Mouse (Mus musculus): Measurements from ENCODE around the gene Faf1. TPM values are rescaled to one million over a fixed set of nuclear protein-coding genes. Genes with fewer than 3 reads are reported as not detected.

Gene Faf1
- polyA plus RNA-seq, 1 experiment from 2014 or later: 28.7 TPM

- ATAC-seq (replicated peaks; ENCODE audit: low FRiP score): no peak
- 87% methylated on average over 4 of the region's 4 CpGs for WGBS
- no peak overlapping the region for H3K4me2 ChIP-seq
Measured at GRCm38 (mm10) chr4:109782577-109783114, 106.3 kb downstream of the Faf1 start.

DNA sequence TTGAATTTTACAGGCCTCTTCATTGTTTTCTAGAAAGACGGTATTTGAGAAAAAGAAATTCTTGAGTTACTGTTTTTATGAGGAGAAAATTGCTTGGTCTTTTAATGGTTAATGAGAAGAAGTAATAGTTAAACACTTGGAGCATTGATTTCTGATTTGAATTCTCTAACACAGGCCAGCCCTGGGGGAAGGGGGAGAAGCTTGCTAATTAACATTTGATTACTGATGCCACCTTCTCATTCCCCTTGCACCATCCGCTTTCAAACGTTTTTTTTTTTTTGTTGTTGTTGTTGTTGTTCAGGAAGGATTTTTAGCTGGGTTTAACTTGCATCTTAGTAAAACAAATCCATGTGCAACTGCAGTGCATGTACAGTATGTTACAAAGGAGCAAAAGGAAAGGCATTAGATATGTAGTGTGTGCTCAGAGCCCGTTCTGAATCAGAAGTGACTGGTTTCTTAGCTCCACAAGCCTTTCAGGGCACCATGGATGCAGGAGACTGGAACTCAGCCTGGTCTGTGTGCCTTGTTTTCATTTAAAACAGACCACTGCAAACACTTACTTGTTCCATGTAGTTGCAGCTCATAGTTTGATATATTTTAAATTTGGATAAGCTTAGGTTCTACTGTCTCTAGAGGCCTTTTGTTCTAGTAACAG lies 113.1 kb downstream of the Faf1 start:
- no peak for ATAC-seq (replicated peaks; ENCODE audit: low FRiP score)
- Histone ChIP-seq H3K27me3 (replicated peaks; ENCODE audit: control insufficient read depth, insufficient read depth, low read length) (no peaks in the 10 kb centered on the region), H3K4me1 (replicated peaks; ENCODE audit: control insufficient read depth, insufficient read depth, low read length) (no peaks in the 10 kb centered on the region; the same call in 1 of the 2 replicates), H3K36me3 (ENCODE audit: control insufficient read depth, insufficient read depth, low read length) (no peaks in the 10 kb centered on the region; the same call in 1 of the 2 replicates), H3K9ac (ENCODE audit: low read depth, low read length) (no peak overlapping the region), H3K4me3 (ENCODE audit: low read depth, low read length) (no peak overlapping the region), H3K9me3 (ENCODE audit: control insufficient read depth, low read length) (no peaks in the 10 kb centered on the region), H3K27ac (ENCODE audit: low read depth, low read length) (no peak overlapping the region), H3K4me2 (no peak overlapping the region)
- WGBS: 66% methylated on average over 4 of the region's 4 CpGs
- no peak for DNase-seq (ENCODE audit: low spot score)

More at GRCm38 (mm10) chr4:109782577-109783114, 106.3 kb downstream of the Faf1 start:
- H3K9ac ChIP-seq (ENCODE audit: low read depth, low read length): no peak overlapping the region
- H3K27ac ChIP-seq (ENCODE audit: low read depth, low read length): no peak overlapping the region
- no peak for DNase-seq (ENCODE audit: low spot score)
- no peaks in the 10 kb centered on the region for H3K27me3 ChIP-seq (replicated peaks; ENCODE audit: control insufficient read depth, insufficient read depth, low read length)
- H3K9me3 ChIP-seq (ENCODE audit: control insufficient read depth, low read length): no peaks in the 10 kb centered on the region
- no peaks in the 10 kb centered on the region for H3K4me1 ChIP-seq (replicated peaks; ENCODE audit: control insufficient read depth, insufficient read depth, low read length)
- H3K4me3 ChIP-seq (ENCODE audit: low read depth, low read length): no peak overlapping the region
- no peaks in the 10 kb centered on the region; the same call in 1 of the 2 replicates for H3K36me3 ChIP-seq (ENCODE audit: control insufficient read depth, insufficient read depth, low read length)

DNA sequence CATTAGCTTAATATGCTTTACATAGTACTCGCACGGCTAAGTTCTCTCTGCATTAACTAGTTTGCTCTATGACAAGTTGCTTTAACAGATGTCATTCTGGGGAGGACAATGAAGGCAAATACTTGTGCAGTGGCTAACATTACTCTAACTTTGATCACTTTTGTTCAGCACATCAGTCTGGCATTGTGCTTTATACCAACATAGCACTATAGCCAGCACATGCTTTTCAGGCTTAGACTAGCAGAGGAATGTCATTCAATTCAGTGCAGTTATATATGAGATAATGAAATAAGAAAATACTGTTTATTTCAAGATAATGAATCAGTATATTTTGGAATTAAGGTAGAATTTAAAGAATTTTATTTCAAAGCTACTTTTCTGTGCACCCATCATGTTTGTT lies 115.9 kb downstream of the Faf1 start:
- Histone ChIP-seq H3K4me1 (replicated peaks; ENCODE audit: control insufficient read depth, insufficient read depth, low read length) (no peaks in the 10 kb centered on the region; the same call in 1 of the 2 replicates), H3K4me3 (ENCODE audit: low read depth, low read length) (no peak overlapping the region), H3K27ac (ENCODE audit: low read depth, low read length) (no peak overlapping the region), H3K9me3 (ENCODE audit: control insufficient read depth, low read length) (no peaks in the 10 kb centered on the region), H3K36me3 (ENCODE audit: control insufficient read depth, insufficient read depth, low read length) (no peaks in the 10 kb centered on the region), H3K27me3 (replicated peaks; ENCODE audit: control insufficient read depth, insufficient read depth, low read length) (no peaks in the 10 kb centered on the region), H3K4me2 (no peak overlapping the region), H3K9ac (ENCODE audit: low read depth, low read length) (no peak overlapping the region)
- DNase-seq (ENCODE audit: low spot score): no peak
- no peak for ATAC-seq (replicated peaks; ENCODE audit: low FRiP score)
- 88% methylated on average over 2 of the region's 2 CpGs for WGBS

DNA sequence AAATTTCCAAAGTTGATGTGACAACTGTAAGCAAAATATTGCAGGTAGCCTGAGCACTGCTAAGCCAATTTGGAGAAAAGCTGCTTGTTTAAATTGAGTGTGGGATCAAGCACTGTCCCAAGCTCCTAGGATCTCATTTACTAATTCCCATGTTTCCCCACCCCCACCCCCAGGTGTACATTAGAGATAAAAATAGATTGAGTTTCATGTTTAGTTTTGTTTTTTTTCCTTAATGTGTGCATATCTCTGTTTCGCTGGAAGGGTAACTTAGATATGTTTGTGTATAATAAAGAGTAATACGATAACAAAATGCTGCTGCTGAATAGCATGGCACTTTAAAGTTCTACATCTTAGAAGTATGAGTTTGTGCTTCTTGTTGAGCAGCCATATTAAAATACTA lies 116.7 kb downstream of the Faf1 start:
- Histone ChIP-seq H3K4me2 (no peak overlapping the region), H3K4me1 (replicated peaks; ENCODE audit: control insufficient read depth, insufficient read depth, low read length) (no peaks in the 10 kb centered on the region; the same call in 1 of the 2 replicates), H3K27ac (ENCODE audit: low read depth, low read length) (no peak overlapping the region), H3K4me3 (ENCODE audit: low read depth, low read length) (no peak overlapping the region), H3K9me3 (ENCODE audit: control insufficient read depth, low read length) (no peaks in the 10 kb centered on the region), H3K27me3 (replicated peaks; ENCODE audit: control insufficient read depth, insufficient read depth, low read length) (no peaks in the 10 kb centered on the region), H3K36me3 (ENCODE audit: control insufficient read depth, insufficient read depth, low read length) (no peaks in the 10 kb centered on the region), H3K9ac (ENCODE audit: low read depth, low read length) (no peak overlapping the region)
- no peak for ATAC-seq (replicated peaks; ENCODE audit: low FRiP score)
- DNase-seq (ENCODE audit: low spot score): no peak
- WGBS: 81% methylated on average over 2 of the region's 2 CpGs

- no peak for ATAC-seq (replicated peaks; ENCODE audit: low FRiP score)
- DNase-seq (ENCODE audit: low spot score): no peak
- H3K27me3 ChIP-seq (replicated peaks; ENCODE audit: control insufficient read depth, insufficient read depth, low read length): no peaks in the 10 kb centered on the region
- H3K4me2 ChIP-seq: no peak overlapping the region
- H3K4me3 ChIP-seq (ENCODE audit: low read depth, low read length): no peak overlapping the region
- 81% methylated on average over 10 of the region's 10 CpGs for WGBS
- H3K4me1 ChIP-seq (replicated peaks; ENCODE audit: control insufficient read depth, insufficient read depth, low read length): no peaks in the 10 kb centered on the region; the same call in 1 of the 2 replicates
- H3K36me3 ChIP-seq (ENCODE audit: control insufficient read depth, insufficient read depth, low read length): no peaks in the 10 kb centered on the region
- no peak overlapping the region for H3K9ac ChIP-seq (ENCODE audit: low read depth, low read length)
- H3K9me3 ChIP-seq (ENCODE audit: control insufficient read depth, low read length): no peaks in the 10 kb centered on the region
- no peak overlapping the region for H3K27ac ChIP-seq (ENCODE audit: low read depth, low read length)
Measured at GRCm38 (mm10) chr4:109797511-109798182, 121.3 kb downstream of the Faf1 start.

DNA sequence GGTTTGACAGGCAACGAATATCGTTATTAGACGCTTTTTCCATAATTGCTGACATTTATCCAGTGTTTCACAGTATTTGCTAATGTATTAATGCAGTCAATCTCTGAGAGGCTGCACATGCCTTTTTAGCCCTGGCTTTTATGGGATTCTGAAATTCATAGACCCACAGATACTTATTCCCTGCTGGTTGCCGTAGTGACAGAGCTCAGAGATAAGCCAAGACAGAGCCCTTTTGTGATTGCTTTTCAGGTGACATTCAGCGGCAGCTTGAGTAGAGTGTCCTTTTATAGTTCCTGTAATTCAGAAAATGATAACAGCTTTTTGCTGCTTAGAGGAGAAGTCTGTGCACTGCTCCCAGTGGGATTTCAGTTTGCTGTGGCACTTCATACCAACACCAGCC lies 130.0 kb downstream of the Faf1 start:
- Histone ChIP-seq H3K4me2 (no peak overlapping the region), H3K9ac (ENCODE audit: low read depth, low read length) (no peak overlapping the region), H3K27me3 (replicated peaks; ENCODE audit: control insufficient read depth, insufficient read depth, low read length) (no peaks in the 10 kb centered on the region), H3K4me3 (ENCODE audit: low read depth, low read length) (no peak overlapping the region), H3K9me3 (ENCODE audit: control insufficient read depth, low read length) (no peaks in the 10 kb centered on the region), H3K36me3 (ENCODE audit: control insufficient read depth, insufficient read depth, low read length) (no peaks in the 10 kb centered on the region), H3K27ac (ENCODE audit: low read depth, low read length) (no peak overlapping the region), H3K4me1 (replicated peaks; ENCODE audit: control insufficient read depth, insufficient read depth, low read length) (no peaks in the 10 kb centered on the region)
- DNase-seq (ENCODE audit: low spot score) (no peak), ATAC-seq (replicated peaks; ENCODE audit: low FRiP score) (no peak)
- WGBS: 83% methylated on average over 5 of the region's 5 CpGs

- H3K27me3 ChIP-seq (replicated peaks; ENCODE audit: control insufficient read depth, insufficient read depth, low read length): no peaks in the 10 kb centered on the region
- H3K9me3 ChIP-seq (ENCODE audit: control insufficient read depth, low read length): no peaks in the 10 kb centered on the region
- DNase-seq (ENCODE audit: low spot score) (no peak), ATAC-seq (replicated peaks; ENCODE audit: low FRiP score) (no peak)
- no peak overlapping the region for H3K27ac ChIP-seq (ENCODE audit: low read depth, low read length)
- no peaks in the 10 kb centered on the region; the same call in 1 of the 2 replicates for H3K4me1 ChIP-seq (replicated peaks; ENCODE audit: control insufficient read depth, insufficient read depth, low read length)
- no peak overlapping the region for H3K9ac ChIP-seq (ENCODE audit: low read depth, low read length)
- no peaks in the 10 kb centered on the region for H3K36me3 ChIP-seq (ENCODE audit: control insufficient read depth, insufficient read depth, low read length)
- 92% methylated on average over 1 of the region's 1 CpGs for WGBS
- H3K4me3 ChIP-seq (ENCODE audit: low read depth, low read length): no peak overlapping the region
- H3K4me2 ChIP-seq: no peak overlapping the region
Measured at GRCm38 (mm10) chr4:109815161-109815560, 138.8 kb downstream of the Faf1 start.

GRCm38 (mm10) chr4:109815592-109815991 lies 139.2 kb downstream of the Faf1 start:
- H3K27ac ChIP-seq (ENCODE audit: low read depth, low read length): no peak overlapping the region
- H3K9me3 ChIP-seq (ENCODE audit: control insufficient read depth, low read length): no peaks in the 10 kb centered on the region
- no peak for DNase-seq (ENCODE audit: low spot score)
- no peaks in the 10 kb centered on the region for H3K27me3 ChIP-seq (replicated peaks; ENCODE audit: control insufficient read depth, insufficient read depth, low read length)
- no peak overlapping the region for H3K4me2 ChIP-seq
- WGBS: 86% methylated on average over 1 of the region's 1 CpGs
- ATAC-seq (replicated peaks; ENCODE audit: low FRiP score): no peak
- H3K36me3 ChIP-seq (ENCODE audit: control insufficient read depth, insufficient read depth, low read length): no peaks in the 10 kb centered on the region
- H3K4me1 ChIP-seq (replicated peaks; ENCODE audit: control insufficient read depth, insufficient read depth, low read length): no peaks in the 10 kb centered on the region; the same call in 1 of the 2 replicates
- H3K4me3 ChIP-seq (ENCODE audit: low read depth, low read length): no peak overlapping the region
- H3K9ac ChIP-seq (ENCODE audit: low read depth, low read length): no peak overlapping the region
